Mouse (Mus musculus) megakaryocyte, embryonic 14.5 days (primary cell): ENCODE data around the gene Ngdn.

Experiments
- FLI1 ChIP-seq: IDR thresholded peaks from 2 replicates; pipeline ENCODE4 v1.6.1; 2012; ENCODE audit warnings: low read length, inconsistent platforms, mixed read lengths
- GATA1 ChIP-seq: IDR thresholded peaks from 3 replicates; pipeline ENCODE4 v1.6.1; 2012; ENCODE audit warnings: mixed read lengths, low read length, inconsistent platforms, borderline replicate concordance

GRCm38 (mm10) chr14:55015767-55016111, 485 bp downstream of the Ngdn start:
- TF ChIP-seq FLI1 = no peak
- no peak for TF ChIP-seq GATA1
